Mouse (Mus musculus) spleen, adult 2 months (tissue): ENCODE data around the gene Myo10.

ENCODE experiments used
- CTCF ChIP-seq: fragments of 200-500 bp; IDR thresholded peaks from 2 replicates; pipeline ENCODE4 v1.5.1; 2011; ENCODE audit warnings: mild to moderate bottlenecking, inconsistent platforms; ENCODE audit not compliant: insufficient read depth, insufficient read length, insufficient replicate concordance; ENCODE audit errors: extremely low read depth
- POLR2A ChIP-seq: fragments of 200-500 bp; IDR thresholded peaks from 2 replicates; pipeline ENCODE4 v1.6.1; 2011; ENCODE audit warnings: low read depth, low read length, inconsistent platforms

DNA sequence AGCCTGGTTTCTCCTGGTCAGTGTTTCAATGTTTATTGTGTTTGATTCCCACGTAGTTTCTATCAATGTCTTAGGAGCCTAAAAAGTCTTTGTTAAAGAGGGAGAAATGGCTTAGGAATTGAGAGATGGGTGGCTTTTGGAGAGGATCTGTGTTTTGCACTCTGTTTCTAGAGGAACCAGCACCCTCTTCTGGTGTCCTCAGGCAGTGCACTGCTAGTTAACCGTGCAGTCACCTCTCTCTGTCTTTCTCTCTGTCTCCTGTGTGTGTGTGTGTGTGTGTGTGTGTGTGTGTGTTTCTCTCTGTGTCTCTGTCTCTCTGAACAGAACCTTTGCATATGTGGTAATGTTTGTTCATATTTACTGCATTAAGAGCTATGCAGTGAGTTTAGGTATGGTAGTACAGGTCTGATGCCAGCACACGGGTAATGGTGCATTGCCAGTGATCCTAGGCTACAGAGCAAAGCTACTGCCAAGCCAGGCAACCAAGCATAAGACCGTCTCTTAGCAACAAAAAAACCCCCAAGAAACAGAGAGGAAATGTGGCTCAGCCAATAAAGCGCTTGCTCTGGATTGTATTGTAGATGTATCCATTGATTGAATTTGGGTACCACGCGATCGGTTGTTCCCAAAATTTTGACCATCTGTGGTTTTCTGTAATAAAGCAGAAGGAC, 110.6 kb downstream of the Myo10 start:
- TF ChIP-seq CTCF (no peak), POLR2A (no peak)
